Mouse (Mus musculus): ENCODE measurements around the gene Acsl4. TPM values are rescaled to one million over a fixed set of nuclear protein-coding genes. Genes with fewer than 3 reads are reported as not detected.

Acsl4 gene
- polyA plus RNA-seq, 1 experiment from 2014 or later = 19.7 TPM

- H3K27me3 ChIP-seq = peaks cover 12% of the 10 kb centered on the region
- peaks cover 4% of the 10 kb centered on the region; the same call in 1 of the 2 replicates for H3K4me1 ChIP-seq
- ATAC-seq (ENCODE audit: low FRiP score) = no peak
- H3K4me3 ChIP-seq = no peak overlapping the region
- no peaks in the 10 kb centered on the region for H3K36me3 ChIP-seq
- H3K27ac ChIP-seq = no peak overlapping the region
- WGBS = 82% methylated on average over 6 of the region's 6 CpGs
- no peaks in the 10 kb centered on the region for H3K9me3 ChIP-seq (replicated peaks)
- no peak overlapping the region for H3K9ac ChIP-seq
- no peak overlapping the region for H3K4me2 ChIP-seq (replicated peaks)
Measured at GRCm38 (mm10) chrX:142388141-142388540, 2.2 kb downstream of the Acsl4 start.

- 76% methylated on average over 1 of the region's 1 CpGs for WGBS
- H3K9me3 ChIP-seq (replicated peaks) = no peaks in the 10 kb centered on the region
- H3K27me3 ChIP-seq = peaks cover 12% of the 10 kb centered on the region
- H3K4me2 ChIP-seq (replicated peaks) = no peak overlapping the region
- H3K4me3 ChIP-seq = no peak overlapping the region
- no peak for ATAC-seq (ENCODE audit: low FRiP score)
- H3K36me3 ChIP-seq = no peaks in the 10 kb centered on the region
- H3K4me1 ChIP-seq = peaks cover 4% of the 10 kb centered on the region; the same call in 1 of the 2 replicates
- no peak overlapping the region for H3K9ac ChIP-seq
- no peak overlapping the region for H3K27ac ChIP-seq
Measured at GRCm38 (mm10) chrX:142387634-142388033, 2.7 kb downstream of the Acsl4 start.

GRCm38 (mm10) chrX:142384918-142385317 lies 5.4 kb downstream of the Acsl4 start:
- Histone ChIP-seq H3K27me3 (peaks cover 3% of the 10 kb centered on the region; the same call in 1 of the 2 replicates), H3K27ac (no peak overlapping the region), H3K4me1 (peaks cover 4% of the 10 kb centered on the region; the same call in 1 of the 2 replicates), H3K4me3 (no peak overlapping the region), H3K36me3 (no peaks in the 10 kb centered on the region), H3K4me2 (replicated peaks) (no peak overlapping the region), H3K9ac (no peak overlapping the region), H3K9me3 (replicated peaks) (no peaks in the 10 kb centered on the region)
- WGBS = 85% methylated on average over 3 of the region's 3 CpGs
- no peak for ATAC-seq (ENCODE audit: low FRiP score)

- Histone ChIP-seq H3K4me2 (replicated peaks) (no peak overlapping the region), H3K27me3 (no peaks in the 10 kb centered on the region), H3K36me3 (no peaks in the 10 kb centered on the region), H3K4me1 (no peaks in the 10 kb centered on the region), H3K4me3 (no peak overlapping the region), H3K9ac (no peak overlapping the region), H3K27ac (no peak overlapping the region), H3K9me3 (replicated peaks) (no peaks in the 10 kb centered on the region)
- ATAC-seq (ENCODE audit: low FRiP score) = no peak
- 87% methylated on average over 6 of the region's 6 CpGs for WGBS
Measured at GRCm38 (mm10) chrX:142379894-142380293, 10.4 kb downstream of the Acsl4 start.

- no peak overlapping the region for H3K9ac ChIP-seq
- ATAC-seq (ENCODE audit: low FRiP score) = no peak
- no peak overlapping the region for H3K27ac ChIP-seq
- no peaks in the 10 kb centered on the region for H3K4me1 ChIP-seq
- no peaks in the 10 kb centered on the region for H3K36me3 ChIP-seq
- H3K4me3 ChIP-seq = no peak overlapping the region
- no peaks in the 10 kb centered on the region for H3K9me3 ChIP-seq (replicated peaks)
- no peak overlapping the region for H3K4me2 ChIP-seq (replicated peaks)
- WGBS = 75% methylated on average over 6 of the region's 6 CpGs
- H3K27me3 ChIP-seq = no peaks in the 10 kb centered on the region
Measured at GRCm38 (mm10) chrX:142378048-142378447, 12.3 kb downstream of the Acsl4 start.

- 85% methylated on average over 3 of the region's 3 CpGs for WGBS
- ATAC-seq (ENCODE audit: low FRiP score) = no peak
- H3K4me3 ChIP-seq = no peak overlapping the region
- no peak overlapping the region for H3K27ac ChIP-seq
- H3K9ac ChIP-seq = no peak overlapping the region
- H3K4me2 ChIP-seq (replicated peaks) = no peak overlapping the region
- no peaks in the 10 kb centered on the region for H3K4me1 ChIP-seq
- H3K27me3 ChIP-seq = no peaks in the 10 kb centered on the region
- H3K36me3 ChIP-seq = no peaks in the 10 kb centered on the region
- no peaks in the 10 kb centered on the region for H3K9me3 ChIP-seq (replicated peaks)
Measured at GRCm38 (mm10) chrX:142377358-142377757, 13.0 kb downstream of the Acsl4 start.

- Histone ChIP-seq H3K4me3 (no peak overlapping the region), H3K36me3 (no peaks in the 10 kb centered on the region), H3K9ac (no peak overlapping the region), H3K9me3 (replicated peaks) (no peaks in the 10 kb centered on the region), H3K27me3 (no peaks in the 10 kb centered on the region), H3K4me1 (no peaks in the 10 kb centered on the region), H3K4me2 (replicated peaks) (no peak overlapping the region), H3K27ac (no peak overlapping the region)
- 81% methylated on average over 3 of the region's 3 CpGs for WGBS
- ATAC-seq (ENCODE audit: low FRiP score) = no peak
Measured at GRCm38 (mm10) chrX:142376747-142377146, 13.6 kb downstream of the Acsl4 start.

GRCm38 (mm10) chrX:142375519-142375918 lies 14.8 kb downstream of the Acsl4 start:
- 86% methylated on average over 4 of the region's 4 CpGs for WGBS
- Histone ChIP-seq H3K9me3 (replicated peaks) (no peaks in the 10 kb centered on the region), H3K4me2 (replicated peaks) (no peak overlapping the region), H3K27me3 (no peaks in the 10 kb centered on the region), H3K4me1 (no peaks in the 10 kb centered on the region), H3K36me3 (no peaks in the 10 kb centered on the region), H3K4me3 (no peak overlapping the region), H3K9ac (no peak overlapping the region), H3K27ac (no peak overlapping the region)
- no peak for ATAC-seq (ENCODE audit: low FRiP score)

GRCm38 (mm10) chrX:142372393-142372792 lies 17.9 kb downstream of the Acsl4 start:
- Histone ChIP-seq H3K27ac (no peak overlapping the region), H3K9me3 (replicated peaks) (no peaks in the 10 kb centered on the region), H3K27me3 (no peaks in the 10 kb centered on the region), H3K4me1 (no peaks in the 10 kb centered on the region), H3K9ac (no peak overlapping the region), H3K36me3 (no peaks in the 10 kb centered on the region), H3K4me3 (no peak overlapping the region), H3K4me2 (replicated peaks) (no peak overlapping the region)
- WGBS = 22% methylated on average over 3 of the region's 3 CpGs
- ATAC-seq (ENCODE audit: low FRiP score) = no peak

GRCm38 (mm10) chrX:142369935-142370334 lies 20.4 kb downstream of the Acsl4 start:
- H3K4me2 ChIP-seq (replicated peaks) = no peak overlapping the region
- no peak for ATAC-seq (ENCODE audit: low FRiP score)
- 66% methylated on average over 7 of the region's 7 CpGs for WGBS
- no peak overlapping the region for H3K4me3 ChIP-seq
- no peaks in the 10 kb centered on the region for H3K4me1 ChIP-seq
- H3K27me3 ChIP-seq = no peaks in the 10 kb centered on the region
- H3K9me3 ChIP-seq (replicated peaks) = no peaks in the 10 kb centered on the region
- H3K27ac ChIP-seq = no peak overlapping the region
- no peaks in the 10 kb centered on the region for H3K36me3 ChIP-seq
- H3K9ac ChIP-seq = no peak overlapping the region

- Histone ChIP-seq H3K9ac (no peak overlapping the region), H3K9me3 (replicated peaks) (no peaks in the 10 kb centered on the region), H3K4me2 (replicated peaks) (no peak overlapping the region), H3K27ac (no peak overlapping the region), H3K4me3 (no peak overlapping the region), H3K27me3 (no peaks in the 10 kb centered on the region), H3K4me1 (no peaks in the 10 kb centered on the region), H3K36me3 (no peaks in the 10 kb centered on the region)
- 96% methylated on average over 1 of the region's 1 CpGs for WGBS
- no peak for ATAC-seq (ENCODE audit: low FRiP score)
Measured at GRCm38 (mm10) chrX:142363882-142364281, 26.5 kb downstream of the Acsl4 start.

- H3K9me3 ChIP-seq (replicated peaks) = no peaks in the 10 kb centered on the region
- H3K27ac ChIP-seq = no peak overlapping the region
- no peaks in the 10 kb centered on the region for H3K36me3 ChIP-seq
- WGBS = 85% methylated on average over 7 of the region's 7 CpGs
- H3K27me3 ChIP-seq = no peaks in the 10 kb centered on the region
- no peaks in the 10 kb centered on the region for H3K4me1 ChIP-seq
- H3K4me2 ChIP-seq (replicated peaks) = no peak overlapping the region
- H3K4me3 ChIP-seq = no peak overlapping the region
- no peak for ATAC-seq (ENCODE audit: low FRiP score)
- H3K9ac ChIP-seq = no peak overlapping the region
Measured at GRCm38 (mm10) chrX:142359031-142359430, 31.3 kb downstream of the Acsl4 start.

- 89% methylated on average over 5 of the region's 5 CpGs for WGBS
- H3K9me3 ChIP-seq (replicated peaks) = no peaks in the 10 kb centered on the region
- no peak for ATAC-seq (ENCODE audit: low FRiP score)
- H3K4me1 ChIP-seq = no peaks in the 10 kb centered on the region
- no peaks in the 10 kb centered on the region for H3K27me3 ChIP-seq
- no peaks in the 10 kb centered on the region for H3K36me3 ChIP-seq
- H3K4me2 ChIP-seq (replicated peaks) = no peak overlapping the region
- H3K9ac ChIP-seq = no peak overlapping the region
- no peak overlapping the region for H3K4me3 ChIP-seq
- no peak overlapping the region for H3K27ac ChIP-seq
Measured at GRCm38 (mm10) chrX:142358427-142358826, 31.9 kb downstream of the Acsl4 start.
